11 mouse cellular contexts compared by ENCODE assay signal in the genomic region with DNA sequence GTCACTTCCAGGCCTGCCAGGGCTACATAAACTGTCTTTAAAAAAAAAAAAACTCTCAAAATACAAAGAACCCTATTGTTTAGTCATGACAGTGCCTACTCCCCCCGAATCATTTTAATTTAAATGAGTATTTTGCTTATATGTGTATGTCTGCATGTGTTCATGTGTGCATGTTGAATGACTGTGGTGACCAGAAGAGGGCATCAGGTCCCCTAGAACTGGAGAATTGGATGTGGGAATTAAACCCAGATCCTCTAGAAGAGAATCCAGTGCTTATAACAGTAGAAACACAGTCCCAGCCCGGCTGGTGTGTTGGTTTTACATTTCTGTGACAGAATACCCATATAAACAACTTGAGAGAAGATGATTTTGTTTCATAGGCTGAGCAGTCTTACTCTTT. TPM values are rescaled to one million over a fixed set of nuclear protein-coding genes. Genes with fewer than 3 reads are reported as not detected.
A peak's percentile ranks its signal among the peaks of the same experiment; 100 is the strongest.
DNase-seq lines count a peak whose midpoint lies in the region; TF ChIP-seq lines count a peak whose summit lies in the region.
"Had no signal": no experiment of that assay in that cellular context is flagged by ENCODE, and none has a peak within 500 bp of the region (broad histone marks: within the 10 kb centered on the region; RNA-seq: fewer than 3 reads in every experiment).

No protein-coding gene starts in this region.

- peak; percentile 66 for TF ChIP-seq CTCF in layer of hippocampus, adult 2 months (conservative IDR thresholded peaks at IDR 0.05)

- DNase-seq in embryo, embryonic 10.5 days (ENCODE audit: low spot score) = peak; percentile 13
- no peak for DNase-seq in embryo, embryonic 9.5 days (ENCODE audit: extremely low spot score)
- no peak for DNase-seq in layer of hippocampus, adult 2 months (ENCODE audit: low spot score in 2 of 2)
- DNase-seq in layer of hippocampus, postnatal 25 days (ENCODE audit: extremely low spot score in 1 of 2, low spot score in 1 of 2) = no peak
- DNase-seq in 416B (ENCODE audit: low read depth) = peak; percentile 70
- peak; percentile 45 for DNase-seq in brain, adult 2 months (ENCODE audit: low read depth, low spot score)
- DNase-seq in frontal cortex, postnatal 25 days (ENCODE audit: low spot score in 2 of 2) = no peak
- DNase-seq in urinary bladder, postnatal 36 days (ENCODE audit: low spot score in 2 of 2) = no peak
- DNase-seq: liver, embryonic 13.5 days; right cerebral cortex, postnatal 25 days had no signal

- no peak overlapping the region for H3K27ac ChIP-seq in layer of hippocampus, adult 2 months
- H3K27ac ChIP-seq: liver, embryonic 13.5 days; midbrain, embryonic 10.5 days had no signal

- no peak overlapping the region for H3K4me3 ChIP-seq in layer of hippocampus, adult 2 months
- H3K4me3 ChIP-seq: liver, embryonic 13.5 days; midbrain, embryonic 10.5 days had no signal

RNA-seq across cellular contexts. Expression of gene Ppp6r2, which starts 29.7 kb away (rescaled TPM):
- 100 to 1,000 TPM; 170 to 172 TPM for total RNA-seq in layer of hippocampus, adult 2 months (2021)
- total RNA-seq in layer of hippocampus, postnatal 25 days (2021) = 100 to 1,000 TPM; 164 to 166 TPM

RNA-seq across cellular contexts. Expression of gene Dennd6b, which starts 44.7 kb away (rescaled TPM):
- total RNA-seq in layer of hippocampus, adult 2 months (2021) = 10 to 100 TPM; 39.6 to 41.5 TPM
- 10 to 100 TPM; 33.3 to 42.0 TPM for total RNA-seq in layer of hippocampus, postnatal 25 days (2021)

Comparison
In these comparisons a context has a peak if more than half of its experiments do, and no peak if none do; other contexts are left out.
1. DNase-seq: peak in embryo, embryonic 10.5 days (single experiment), 416B (single experiment) and brain, adult 2 months (single experiment); none in embryo, embryonic 9.5 days (single experiment), layer of hippocampus, adult 2 months (0 of 2), layer of hippocampus, postnatal 25 days (0 of 2), frontal cortex, postnatal 25 days (0 of 2) and urinary bladder, postnatal 36 days (0 of 2).